Mouse (Mus musculus) olfactory bulb, adult 2 months (tissue): Measurements from ENCODE around the gene Scn5a. TPM values are rescaled to one million over a fixed set of nuclear protein-coding genes. Genes with fewer than 3 reads are reported as not detected.

Source experiments
- H3K27ac ChIP-seq: fragments of 200-500 bp; 2 replicates; pipeline ENCODE4 v1.5.1; 2012; ENCODE audit warnings: low read depth, low read length; ENCODE audit not compliant: insufficient read depth
- H3K4me1 ChIP-seq: fragments of 200-500 bp; 2 replicates; pipeline ENCODE4 v1.6.1; 2012; ENCODE audit warnings: low read length; ENCODE audit not compliant: control insufficient read depth, insufficient read depth
- H3K4me3 ChIP-seq: fragments of 200-500 bp; 2 replicates; pipeline ENCODE4 v1.5.1; 2012; ENCODE audit warnings: mild to moderate bottlenecking, low read depth, low read length, moderate library complexity; ENCODE audit not compliant: insufficient read depth
- CTCF ChIP-seq: fragments of 200-500 bp; IDR thresholded peaks from 2 replicates; pipeline ENCODE4 v1.5.1; 2012; ENCODE audit warnings: low read depth, mild to moderate bottlenecking, low read length, moderate library complexity; ENCODE audit not compliant: insufficient read depth
- POLR2A ChIP-seq: fragments of 200-500 bp; IDR thresholded peaks from 2 replicates; pipeline ENCODE4 v1.6.1; 2012; ENCODE audit warnings: mild to moderate bottlenecking, low read depth, low read length, moderate library complexity; ENCODE audit not compliant: insufficient read depth
- WGBS: fragments of 180-500 bp; shearing (Covaris S2); methylation state at CpG from one replicate; pipeline ENCODE4 v1.1.7; 2018; 5-methylcytosine and 5-hydroxymethylcytosine counted together
- polyA plus RNA-seq: library from polyadenylated mRNA; stranded (reverse); fragments of >200 nt; gene quantifications from 2 replicates; pipeline ENCODE4 v1.2.4, GENCODE M21; 2012; ENCODE audit warnings: low replicate concordance; ENCODE audit not compliant: missing spikeins, insufficient read depth, insufficient read length

The Scn5a gene
- polyA plus RNA-seq, 1 experiment = not detected

- no peak for TF ChIP-seq CTCF
- TF ChIP-seq POLR2A = no peak
- 7% methylated on average over 15 of the region's 15 CpGs for WGBS
- H3K4me3 ChIP-seq = no peak overlapping the region
- no peak overlapping the region for H3K27ac ChIP-seq
- H3K4me1 ChIP-seq = peaks cover 23% of the 10 kb centered on the region
Measured at GRCm38 (mm10) chr9:119571411-119571888, 7.4 kb downstream of the Scn5a start.

GRCm38 (mm10) chr9:119570652-119571051 is 8.2 kb downstream of the Scn5a start:
- TF ChIP-seq POLR2A (no peak), CTCF (no peak)

GRCm38 (mm10) chr9:119568732-119569131 is 10.1 kb downstream of the Scn5a start:
- Histone ChIP-seq H3K4me3 (no peak overlapping the region), H3K4me1 (peaks cover 26% of the 10 kb centered on the region), H3K27ac (no peak overlapping the region)
- WGBS = 84% methylated on average over 8 of the region's 8 CpGs
- TF ChIP-seq CTCF (no peak), POLR2A (no peak)

More at GRCm38 (mm10) chr9:119570652-119571051, 8.2 kb downstream of the Scn5a start:
- WGBS = 33% methylated on average over 9 of the region's 9 CpGs
- no peak overlapping the region for H3K27ac ChIP-seq
- peaks cover 23% of the 10 kb centered on the region for H3K4me1 ChIP-seq
- H3K4me3 ChIP-seq = no peak overlapping the region

GRCm38 (mm10) chr9:119567800-119568199 is 11.0 kb downstream of the Scn5a start:
- H3K27ac ChIP-seq = no peak overlapping the region
- 65% methylated on average over 5 of the region's 5 CpGs for WGBS
- H3K4me1 ChIP-seq = peaks cover 18% of the 10 kb centered on the region
- no peak overlapping the region for H3K4me3 ChIP-seq
- TF ChIP-seq CTCF (no peak), POLR2A (no peak)

GRCm38 (mm10) chr9:119566214-119566613 is 12.6 kb downstream of the Scn5a start:
- TF ChIP-seq CTCF = no peak
- no peak for TF ChIP-seq POLR2A
- WGBS = 63% methylated on average over 10 of the region's 10 CpGs
- Histone ChIP-seq H3K4me1 (peaks cover 13% of the 10 kb centered on the region), H3K27ac (no peak overlapping the region), H3K4me3 (no peak overlapping the region)

- TF ChIP-seq CTCF = no peak
- TF ChIP-seq POLR2A = no peak
Measured at GRCm38 (mm10) chr9:119564803-119565202, 14.0 kb downstream of the Scn5a start.

GRCm38 (mm10) chr9:119563617-119564016 is 15.2 kb downstream of the Scn5a start:
- H3K27ac ChIP-seq = no peak overlapping the region
- H3K4me1 ChIP-seq = peaks cover 22% of the 10 kb centered on the region
- no peak for TF ChIP-seq POLR2A
- TF ChIP-seq CTCF = no peak
- no peak overlapping the region for H3K4me3 ChIP-seq
- WGBS = 65% methylated on average over 6 of the region's 6 CpGs

More at GRCm38 (mm10) chr9:119564803-119565202, 14.0 kb downstream of the Scn5a start:
- Histone ChIP-seq H3K27ac (no peak overlapping the region), H3K4me1 (peaks cover 22% of the 10 kb centered on the region), H3K4me3 (no peak overlapping the region)
- 77% methylated on average over 6 of the region's 6 CpGs for WGBS

- H3K4me3 ChIP-seq = no peak overlapping the region
- H3K4me1 ChIP-seq = peaks cover 18% of the 10 kb centered on the region
- no peak overlapping the region for H3K27ac ChIP-seq
- WGBS = 63% methylated on average over 12 of the region's 12 CpGs
- no peak for TF ChIP-seq CTCF
- TF ChIP-seq POLR2A = no peak
Measured at GRCm38 (mm10) chr9:119562256-119562655, 16.6 kb downstream of the Scn5a start.

- 63% methylated on average over 8 of the region's 8 CpGs for WGBS
- Histone ChIP-seq H3K4me1 (peaks cover 18% of the 10 kb centered on the region), H3K27ac (no peak overlapping the region), H3K4me3 (no peak overlapping the region)
- TF ChIP-seq CTCF (no peak), POLR2A (no peak)
Measured at GRCm38 (mm10) chr9:119561746-119562145, 17.1 kb downstream of the Scn5a start.

- H3K4me3 ChIP-seq = no peak overlapping the region
- TF ChIP-seq POLR2A = no peak
- no peak for TF ChIP-seq CTCF
- H3K4me1 ChIP-seq = peaks cover 15% of the 10 kb centered on the region
- no peak overlapping the region for H3K27ac ChIP-seq
- 84% methylated on average over 16 of the region's 16 CpGs for WGBS
Measured at GRCm38 (mm10) chr9:119559537-119560276, 19.1 kb downstream of the Scn5a start.
